Comparison of ENCODE assay signal across 8 mouse cellular contexts in genomic region chr19:4558570-4558955, GRCm38 (mm10). TPM values are rescaled to one million over a fixed set of nuclear protein-coding genes. Genes with fewer than 3 reads are reported as not detected.
DNase-seq lines count a peak whose midpoint lies in the region; ATAC-seq and TF ChIP-seq lines count a peak whose summit lies in the region.
"Had no signal": no experiment of that assay in that cellular context is flagged by ENCODE, and none has a peak within 500 bp of the region (broad histone marks: within the 10 kb centered on the region; RNA-seq: fewer than 3 reads in every experiment).

No protein-coding gene starts in this region.

- ATAC-seq in heart, embryonic 14.5 days (ENCODE audit: insufficient number of reproducible peaks, insufficient read depth, low FRiP score, low read depth), result peak; percentile 35; the same call in 1 of the 2 replicates
- ATAC-seq in liver, postnatal 0 days, result peak; percentile 97

- peak overlapping the region; percentile 15 for H3K4me3 ChIP-seq in bone marrow, adult 2 months (replicated peaks; ENCODE audit: control insufficient read depth, low read depth, low read length)
- H3K4me3 ChIP-seq in heart, embryonic 14.5 days (ENCODE audit: control insufficient read depth in 1 of 2, insufficient read depth in 1 of 2, low read depth in 1 of 2, low read length in 2 of 2), result no peak overlapping the region
- H3K4me3 ChIP-seq in liver, postnatal 0 days (ENCODE audit: low read depth, low read length), result peak overlapping the region; percentile 27
- H3K4me3 ChIP-seq in thymus, adult 2 months (ENCODE audit: control insufficient read depth, insufficient read depth, low read length), result no peak overlapping the region
- H3K4me3 ChIP-seq: megakaryocyte, embryonic 14.5 days had no signal

- H3K27me3 ChIP-seq in heart, embryonic 14.5 days (ENCODE audit: control insufficient read depth, insufficient read depth, low read length), result no peaks in the 10 kb centered on the region
- no peaks in the 10 kb centered on the region for H3K27me3 ChIP-seq in liver, postnatal 0 days (ENCODE audit: insufficient read depth, low read length)
- no peaks in the 10 kb centered on the region for H3K27me3 ChIP-seq in thymus, adult 2 months (ENCODE audit: control insufficient read depth, insufficient read depth, low read length)

- TF ChIP-seq POLR2A in bone marrow, adult 2 months (IDR thresholded peaks at IDR 0.05; ENCODE audit: borderline replicate concordance, control insufficient read depth, low read depth, low read length), result no peak
- no peak for TF ChIP-seq POLR2A in thymus, adult 2 months (IDR thresholded peaks at IDR 0.05; ENCODE audit: control insufficient read depth, extremely low read depth, insufficient read depth, low read length, poor library complexity)

- TF ChIP-seq CTCF in bone marrow, adult 2 months (IDR thresholded peaks at IDR 0.05; ENCODE audit: control insufficient read depth, insufficient read depth, low read length), result no peak
- TF ChIP-seq CTCF in liver, postnatal 0 days (IDR thresholded peaks at IDR 0.05; ENCODE audit: low read depth), result peak; percentile 34; the same call in 1 of the 2 replicates
- TF ChIP-seq CTCF in thymus, adult 2 months (IDR thresholded peaks at IDR 0.05; ENCODE audit: borderline replicate concordance, control insufficient read depth, extremely low read depth, insufficient read depth, low read length, poor library complexity), result no peak

- 53% methylated on average over 3 of the region's 3 CpGs for WGBS in bone marrow, adult 2 months
- 28% methylated on average over 3 of the region's 3 CpGs for WGBS in heart, embryonic 14.5 days
- 60% methylated on average over 3 of the region's 3 CpGs for WGBS in liver, postnatal 0 days (ENCODE audit: insufficient replicate concordance)
- WGBS in thymus, adult 2 months, result 97% methylated on average over 3 of the region's 3 CpGs

- no peaks in the 10 kb centered on the region for H3K36me3 ChIP-seq in heart, embryonic 14.5 days (ENCODE audit: control insufficient read depth, insufficient read depth, low read length)
- no peaks in the 10 kb centered on the region for H3K36me3 ChIP-seq in liver, postnatal 0 days (replicated peaks; ENCODE audit: insufficient read depth, low read length)
- H3K36me3 ChIP-seq in thymus, adult 2 months (ENCODE audit: control insufficient read depth, insufficient read depth, low read length), result no peaks in the 10 kb centered on the region

- H3K9me3 ChIP-seq in heart, embryonic 14.5 days (ENCODE audit: control insufficient read depth, low read length), result no peaks in the 10 kb centered on the region
- no peaks in the 10 kb centered on the region for H3K9me3 ChIP-seq in liver, postnatal 0 days (ENCODE audit: low read length)
- H3K9me3 ChIP-seq: megakaryocyte, embryonic 14.5 days had no signal

- peak; percentile 94 for DNase-seq in c-Kit-positive CD71-positive TER-119-positive erythroid progenitor cells, embryonic 14.5 days (ENCODE audit: low spot score)
- peak; percentile 85 for DNase-seq in liver, postnatal 0 days
- DNase-seq in layer of hippocampus, postnatal 10 days (ENCODE audit: low spot score in 2 of 2), result no peak
- no peak for DNase-seq in layer of hippocampus, adult 18-20 months (ENCODE audit: low spot score in 2 of 2)
- DNase-seq in thymus, adult 2 months, result no peak

- H3K4me2 ChIP-seq in heart, embryonic 14.5 days (ENCODE audit: low read length), result peak overlapping the region; percentile 39
- H3K4me2 ChIP-seq in liver, postnatal 0 days (ENCODE audit: low read depth, low read length), result peak overlapping the region; percentile 66

- H3K27ac ChIP-seq in bone marrow, adult 2 months (ENCODE audit: control insufficient read depth, insufficient read depth, low read depth, low read length, poor library complexity), result peak overlapping the region; percentile 92
- peak overlapping the region; percentile 35 to 61 for H3K27ac ChIP-seq in heart, embryonic 14.5 days (replicated peaks in 1 of 2; ENCODE audit: control insufficient read depth in 1 of 2, insufficient read depth in 1 of 2, low read depth in 2 of 2, low read length in 2 of 2)
- H3K27ac ChIP-seq in liver, postnatal 0 days (ENCODE audit: low read depth), result peak overlapping the region; percentile 96
- no peak overlapping the region for H3K27ac ChIP-seq in thymus, adult 2 months (ENCODE audit: control insufficient read depth, insufficient read depth, low read length)

- peak overlapping the region; percentile 8; the same call in 1 of the 2 replicates for H3K9ac ChIP-seq in heart, embryonic 14.5 days (ENCODE audit: low read length)
- peak overlapping the region; percentile 69 for H3K9ac ChIP-seq in liver, postnatal 0 days (replicated peaks)

- peaks cover 3% of the 10 kb centered on the region for H3K4me1 ChIP-seq in bone marrow, adult 2 months (ENCODE audit: control insufficient read depth, insufficient read depth, low read length)
- peaks cover 13 to 15% of the 10 kb centered on the region in 2 experiments for H3K4me1 ChIP-seq in heart, embryonic 14.5 days (ENCODE audit: control insufficient read depth in 2 of 2, insufficient read depth in 2 of 2, low read length in 2 of 2)
- peaks cover 62% of the 10 kb centered on the region for H3K4me1 ChIP-seq in liver, postnatal 0 days (ENCODE audit: insufficient read depth)
- H3K4me1 ChIP-seq in thymus, adult 2 months (replicated peaks; ENCODE audit: control insufficient read depth, insufficient read depth, low read length), result no peaks in the 10 kb centered on the region

- peak; percentile 97 for TF ChIP-seq EP300 in liver, postnatal 0 days (IDR thresholded peaks at IDR 0.05; ENCODE audit: low read depth)

RNA-seq across cellular contexts. Expression of gene Pcx, which starts 48.3 kb away (rescaled TPM):
- 6.6 and 8.7 TPM in 2 replicates for polyA plus RNA-seq in bone marrow, adult 2 months (2011; ENCODE audit: insufficient read depth, insufficient read length, low replicate concordance, missing spikeins)
- polyA plus RNA-seq in heart, embryonic 14.5 days (2014; fragmentation: Nextera tagmentation; extraction: Ambion mirVana), result 8.2 and 8.7 TPM in 2 replicates
- polyA plus RNA-seq in liver, postnatal 0 days (2015; fragmentation: Nextera tagmentation; extraction: Ambion mirVana), result 220 and 283 TPM in 2 replicates
- 10 to 100 TPM; 39.4 to 47.9 TPM for total RNA-seq in layer of hippocampus, postnatal 10 days (2021)
- total RNA-seq in layer of hippocampus, adult 18-20 months (2021), result 10 to 100 TPM; 66.2 to 67.1 TPM
- polyA plus RNA-seq in thymus, adult 2 months (2012; rRNA removed), result 41.9 and 52.9 TPM in 2 replicates

RNA-seq across cellular contexts. Expression of gene Lrfn4, which starts 56.9 kb away (rescaled TPM):
- 1.2 and 2.7 TPM in 2 replicates for polyA plus RNA-seq in bone marrow, adult 2 months (2011; ENCODE audit: insufficient read depth, insufficient read length, low replicate concordance, missing spikeins)
- 5.1 and 6.1 TPM in 2 replicates for polyA plus RNA-seq in heart, embryonic 14.5 days (2014; fragmentation: Nextera tagmentation; extraction: Ambion mirVana)
- 0.15 and 0.21 TPM in 2 replicates for polyA plus RNA-seq in liver, postnatal 0 days (2015; fragmentation: Nextera tagmentation; extraction: Ambion mirVana)
- total RNA-seq in layer of hippocampus, postnatal 10 days (2021), result 10 to 100 TPM; 67.0 to 67.3 TPM
- 10 to 100 TPM; 35.2 to 35.6 TPM for total RNA-seq in layer of hippocampus, adult 18-20 months (2021)
- 17.3 and 18.1 TPM in 2 replicates for polyA plus RNA-seq in thymus, adult 2 months (2012; rRNA removed)

Comparison
In these comparisons a context has a peak if more than half of its experiments do, and no peak if none do; other contexts are left out.
1. H3K4me3 ChIP-seq: peak in bone marrow, adult 2 months (single experiment) and liver, postnatal 0 days (single experiment); none in heart, embryonic 14.5 days (0 of 2) and thymus, adult 2 months (single experiment).
2. DNase-seq: peak in c-Kit-positive CD71-positive TER-119-positive erythroid progenitor cells, embryonic 14.5 days (single experiment) and liver, postnatal 0 days (single experiment); none in layer of hippocampus, postnatal 10 days (0 of 2), layer of hippocampus, adult 18-20 months (0 of 2) and thymus, adult 2 months (single experiment).